Mouse (Mus musculus) activated CD4-positive, CD25-positive, alpha-beta regulatory T cell, adult 4 months (primary cell): ENCODE measurements around the gene Kbtbd7. TPM values are rescaled to one million over a fixed set of nuclear protein-coding genes. Genes with fewer than 3 reads are reported as not detected.

ENCODE experiments used
- ATAC-seq: one replicate; pipeline ENCODE4 v1.8.0; 2017
- polyA plus RNA-seq, 2 experiments: library from polyadenylated mRNA; unstranded; fragments of 100-300 nt; shearing (Covaris generic); gene quantifications; one replicate each; pipeline ENCODE4 v1.2.1; 2017

The Kbtbd7 gene
- 1 to 10 TPM in 1 of 2 experiments, under 1 TPM in 1; 0.65 to 1.9 TPM for polyA plus RNA-seq

DNA sequence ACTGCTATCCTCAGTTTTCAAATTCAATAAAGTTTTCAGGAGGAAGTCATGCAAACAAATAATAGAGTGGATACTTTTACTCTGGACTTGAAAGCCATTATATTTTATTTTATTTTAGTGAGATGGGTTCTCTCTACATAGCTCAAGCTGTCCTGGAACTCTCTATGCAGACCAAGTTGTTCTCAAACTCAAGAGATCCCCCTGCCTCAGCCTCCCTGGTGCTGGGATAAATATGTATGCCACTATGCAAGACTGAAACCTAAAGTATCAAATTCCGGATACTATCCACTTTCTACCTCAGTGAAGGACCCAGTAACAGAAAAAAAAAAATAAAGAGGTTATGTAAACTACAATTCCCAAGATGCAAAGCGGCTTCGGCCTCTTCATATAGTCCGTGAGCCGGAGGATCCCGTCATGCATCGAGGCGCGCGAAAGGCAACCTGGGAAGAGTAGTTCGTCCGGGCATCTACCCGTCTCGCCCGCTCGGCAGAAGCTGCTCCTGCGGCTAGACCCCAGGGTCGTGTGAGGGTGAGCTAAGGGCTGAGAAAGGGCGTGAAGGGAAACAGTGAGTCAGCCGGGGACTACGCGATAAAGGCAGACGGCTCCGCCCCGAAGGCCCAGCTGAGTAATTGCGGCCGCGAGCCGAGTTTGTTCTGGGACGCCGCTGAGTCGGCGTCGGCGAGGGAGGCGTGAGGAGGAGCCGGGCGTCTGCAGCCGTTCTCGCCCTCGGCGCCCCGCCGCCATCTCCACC, at the start of gene Kbtbd7:
Gene Kbtbd7 (plus strand): TSS at position 533 of the 751 bp plus-strand sequence.
- ATAC-seq: peak; percentile 99

DNA sequence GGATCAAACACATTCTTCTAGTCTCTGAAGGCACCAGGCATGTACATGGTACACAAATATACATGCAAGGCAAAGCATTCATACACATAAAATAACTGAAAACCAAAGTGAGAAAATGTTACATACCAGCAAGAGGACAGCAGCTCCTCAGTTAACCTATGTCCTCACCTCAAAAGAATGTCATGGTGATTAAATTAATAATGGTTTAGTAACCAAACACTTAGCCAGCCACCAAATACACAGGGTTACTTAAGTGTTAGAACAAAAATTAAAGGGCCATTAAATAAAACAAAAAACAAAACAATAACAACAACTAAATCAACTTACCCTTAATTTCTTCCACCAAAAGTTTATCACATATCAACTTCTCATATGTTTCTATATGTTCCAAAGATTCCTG, 49.3 kb upstream of the Kbtbd7 start:
- ATAC-seq: no peak

DNA sequence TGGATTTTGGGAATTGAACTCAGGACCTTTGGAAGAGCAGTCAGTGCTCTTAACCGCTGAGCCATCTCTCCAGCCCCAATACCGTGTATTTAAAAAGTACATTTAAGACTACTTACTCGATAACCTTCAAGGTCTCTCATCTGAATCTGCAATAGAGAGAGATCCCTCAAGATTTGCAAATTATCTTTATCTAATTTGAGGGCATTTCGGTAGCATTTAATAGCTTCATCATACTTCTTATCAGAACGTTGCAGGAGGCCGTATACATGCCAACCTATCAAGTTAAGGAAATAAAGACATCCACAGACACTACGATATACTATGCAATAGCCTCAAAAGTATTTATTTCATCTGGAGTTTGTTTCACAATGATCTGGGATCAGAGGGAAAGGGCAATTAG, 43.2 kb upstream of the Kbtbd7 start:
- no peak for ATAC-seq

DNA sequence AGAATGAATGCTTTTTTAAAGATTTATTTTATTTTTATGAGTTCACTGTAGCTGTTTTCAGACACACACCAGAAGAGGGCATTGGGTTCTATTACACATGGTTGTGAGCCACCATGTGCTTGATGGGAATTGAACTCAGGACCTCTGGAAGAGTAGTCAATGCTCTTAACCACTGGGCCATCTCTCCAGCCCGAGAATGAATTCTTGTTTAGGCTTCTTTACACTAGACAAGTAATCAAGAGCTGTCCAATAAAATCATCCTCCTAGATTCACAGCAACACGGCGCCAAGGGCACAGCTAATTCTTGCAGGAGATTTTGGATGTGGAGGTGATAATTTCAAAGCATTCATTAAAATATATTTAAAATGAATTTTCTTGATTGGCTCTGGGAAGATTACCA, 38.0 kb upstream of the Kbtbd7 start:
- ATAC-seq: no peak

DNA sequence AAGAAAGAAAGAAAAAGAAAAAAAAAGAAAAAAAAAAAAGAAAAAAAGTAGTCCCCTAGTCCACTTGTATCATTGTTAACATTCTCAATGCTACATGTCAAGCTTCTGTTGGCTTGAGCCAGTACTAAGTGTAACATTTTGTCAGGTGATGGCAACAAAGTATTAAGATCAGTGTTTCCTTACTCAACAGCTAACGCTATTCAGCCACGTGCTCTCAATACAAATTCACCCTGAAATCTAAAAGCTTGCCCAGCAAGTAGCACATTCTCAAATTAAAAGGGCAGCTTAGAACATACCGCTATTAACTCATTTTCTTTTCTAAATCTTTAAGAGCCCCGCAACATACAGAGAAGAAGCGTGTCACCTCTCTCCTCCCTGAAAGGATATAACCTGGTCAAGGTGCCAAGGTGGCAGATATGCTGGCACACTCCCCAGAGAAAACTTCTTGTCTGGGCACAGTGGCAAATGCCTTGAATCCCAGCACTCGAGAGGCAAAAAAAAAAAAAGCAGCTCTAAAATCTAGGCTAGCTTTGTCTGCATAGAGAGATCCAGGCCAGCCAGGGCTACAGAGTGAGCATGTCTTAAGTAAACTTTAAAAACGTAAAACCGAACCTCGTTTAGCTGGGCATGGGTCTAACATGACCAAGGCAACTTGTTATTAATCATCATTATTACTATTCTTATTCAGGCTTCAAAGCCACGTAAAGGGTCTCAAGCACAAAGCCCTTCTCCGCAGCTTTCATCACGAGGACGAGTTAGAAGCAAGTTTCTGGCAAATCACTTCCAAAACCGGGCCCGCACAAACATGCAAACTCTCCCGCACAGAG, 36.7 kb upstream of the Kbtbd7 start:
- no peak for ATAC-seq

DNA sequence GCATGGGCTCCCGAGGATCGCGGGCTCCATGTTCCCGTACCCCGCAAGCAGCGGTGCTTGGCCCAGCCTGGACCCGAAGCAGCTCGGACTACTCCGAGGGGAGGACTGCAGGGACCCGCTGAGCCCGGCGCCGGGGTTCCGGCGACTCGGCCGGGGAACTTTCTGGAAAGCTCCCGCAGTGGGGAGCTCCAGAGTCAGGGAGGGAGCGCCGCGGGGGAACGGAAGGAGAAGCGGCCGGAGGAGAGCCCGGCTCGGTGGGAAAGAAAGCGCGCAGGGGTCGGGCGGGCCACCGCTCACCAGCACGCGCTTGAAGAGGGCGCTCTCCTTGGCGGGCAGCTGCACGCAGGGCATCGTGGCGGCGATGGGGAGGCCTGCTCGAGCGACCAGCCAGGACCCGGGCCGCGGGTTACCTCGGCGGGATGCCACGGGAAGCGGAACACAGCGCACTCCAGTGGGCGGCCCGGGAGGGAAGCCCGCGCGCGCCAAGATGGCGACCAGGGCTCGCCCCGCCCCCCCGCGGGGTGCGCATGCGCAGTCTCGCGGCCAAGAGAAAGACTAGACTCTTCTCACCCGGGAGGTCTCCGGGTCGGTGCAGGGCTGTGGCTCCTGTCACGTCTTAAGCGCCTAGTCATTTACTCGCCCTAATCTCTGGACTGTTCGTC, 35.9 kb upstream of the Kbtbd7 start, which contains the start of gene Naa16:
Gene Naa16 (minus strand): TSS at position 514 of the 662 bp plus-strand sequence.
- ATAC-seq: peak; percentile 61

DNA sequence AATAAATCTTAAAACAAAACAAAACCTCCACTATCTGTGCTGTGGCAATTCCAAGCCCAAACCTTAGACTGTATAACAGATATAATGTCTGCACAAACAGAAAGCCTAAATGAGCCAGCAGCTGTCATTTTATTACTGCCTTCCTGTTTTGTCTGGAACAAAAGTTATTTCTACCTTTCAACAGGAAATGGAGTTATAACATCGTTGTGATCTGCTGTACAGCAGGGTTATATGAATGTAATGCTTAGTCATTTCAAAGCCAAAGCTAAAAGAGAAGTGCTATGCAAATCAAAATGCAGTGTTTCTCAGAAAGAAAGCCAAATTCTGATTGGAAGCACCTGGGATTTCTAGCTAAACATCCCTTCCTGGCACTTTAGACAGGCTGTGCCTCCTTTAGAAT, 33.0 kb upstream of the Kbtbd7 start:
- ATAC-seq: peak; percentile 46

DNA sequence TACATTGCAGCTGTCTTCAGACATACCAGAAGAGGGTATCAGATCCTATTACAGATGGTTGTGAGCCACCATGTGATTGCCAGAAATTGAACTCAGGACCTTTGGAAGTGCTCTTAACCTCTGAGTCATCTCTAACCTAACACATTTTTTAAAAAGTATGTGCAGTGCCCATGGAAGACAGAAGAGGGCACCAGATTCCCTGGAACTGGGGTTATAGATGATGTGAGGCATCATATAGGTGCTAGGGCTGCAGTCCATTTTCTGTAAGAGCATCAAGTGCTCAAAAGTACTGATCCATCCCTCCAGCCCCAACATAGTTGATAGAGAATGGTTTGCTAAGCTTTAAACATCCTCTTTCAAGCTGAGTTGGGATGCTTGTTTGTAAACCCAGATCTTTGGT, 31.7 kb upstream of the Kbtbd7 start:
- peak; percentile 50 for ATAC-seq

DNA sequence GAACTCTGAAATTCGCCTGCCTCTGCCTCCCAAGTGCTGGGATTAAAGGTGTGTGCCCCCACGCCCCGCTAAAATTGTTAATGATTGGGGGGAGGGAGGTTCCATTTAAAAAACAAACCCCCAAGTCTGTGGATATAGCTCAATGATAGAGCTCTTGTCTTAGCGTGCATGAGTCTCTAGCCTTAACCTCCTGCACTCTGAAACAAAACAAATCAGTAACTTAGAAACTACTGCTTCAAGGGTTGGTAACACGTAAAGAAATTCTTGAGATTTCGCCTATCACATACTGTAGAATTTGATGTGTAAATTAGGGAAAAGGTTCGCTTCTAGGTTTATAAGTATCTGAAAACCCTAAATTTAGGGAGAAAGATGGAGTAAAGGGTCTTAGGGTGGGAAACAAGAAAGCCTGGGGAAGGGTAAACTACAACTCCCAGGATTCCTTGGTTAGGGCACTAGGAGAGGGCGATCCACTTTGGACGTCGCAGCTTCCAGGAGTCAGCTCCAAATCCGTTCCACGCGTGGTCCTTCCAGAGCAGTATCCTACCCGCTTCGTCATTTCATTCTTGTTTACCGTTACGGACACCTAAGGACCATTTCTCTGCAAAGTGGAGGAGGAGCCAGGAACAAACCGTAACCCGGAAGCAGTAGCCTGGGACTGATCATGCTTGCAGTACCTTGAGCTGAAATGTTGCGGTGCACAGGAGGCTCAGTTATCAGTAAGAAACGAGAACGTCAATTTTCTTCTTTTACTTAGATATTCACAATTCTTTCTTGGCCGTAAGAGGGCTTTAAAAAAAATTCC, 28.8 kb upstream of the Kbtbd7 start, which contains the start of gene Mtrf1:
Gene Mtrf1 (plus strand): TSS at position 452 of the 802 bp plus-strand sequence.
- peak; percentile 75 for ATAC-seq

DNA sequence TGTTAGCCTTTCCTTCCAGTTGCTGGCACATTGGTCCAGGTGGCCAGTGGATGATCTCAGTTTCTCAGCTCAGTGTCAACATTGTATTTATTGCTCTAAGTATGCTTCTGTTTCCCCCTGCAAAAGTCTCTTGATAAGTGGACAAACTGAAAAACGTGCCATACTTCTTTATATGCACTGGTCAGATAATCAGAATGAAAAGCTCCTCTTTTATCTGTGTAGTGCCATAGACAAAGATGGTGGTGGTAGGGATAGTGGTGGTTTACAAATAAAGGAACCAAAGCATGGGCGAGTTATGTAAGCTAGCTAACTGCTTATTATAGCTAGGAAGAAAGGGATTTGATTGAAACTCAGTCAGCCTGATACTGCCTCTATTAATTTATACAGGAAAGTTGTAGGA, 18.7 kb upstream of the Kbtbd7 start:
- ATAC-seq: no peak

DNA sequence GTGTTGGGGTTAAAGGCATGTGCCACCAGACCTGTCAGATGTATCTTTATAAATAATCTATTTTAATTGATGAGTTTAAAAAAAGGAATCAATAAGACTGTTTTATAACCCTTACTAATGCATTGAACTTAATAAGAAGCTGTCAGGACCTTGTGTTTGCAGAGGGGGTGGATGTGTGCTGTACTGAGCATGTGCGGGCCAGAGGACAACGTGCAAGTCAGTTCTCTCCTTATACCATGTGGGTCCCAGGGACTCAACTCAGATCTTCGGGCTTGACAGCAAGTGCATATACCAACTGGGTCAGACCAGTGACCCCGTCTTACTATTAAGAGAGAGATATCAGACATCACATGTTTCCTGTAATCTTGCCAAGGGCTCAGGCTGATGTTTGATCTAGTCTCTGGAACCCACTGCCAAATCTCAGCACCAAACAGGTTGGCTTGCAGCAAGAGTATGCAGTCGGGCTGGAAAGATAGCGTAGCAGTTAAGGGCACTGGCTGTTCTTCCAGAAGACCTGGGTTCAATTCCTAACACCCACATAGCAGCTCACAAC, 17.0 kb upstream of the Kbtbd7 start:
- no peak for ATAC-seq

DNA sequence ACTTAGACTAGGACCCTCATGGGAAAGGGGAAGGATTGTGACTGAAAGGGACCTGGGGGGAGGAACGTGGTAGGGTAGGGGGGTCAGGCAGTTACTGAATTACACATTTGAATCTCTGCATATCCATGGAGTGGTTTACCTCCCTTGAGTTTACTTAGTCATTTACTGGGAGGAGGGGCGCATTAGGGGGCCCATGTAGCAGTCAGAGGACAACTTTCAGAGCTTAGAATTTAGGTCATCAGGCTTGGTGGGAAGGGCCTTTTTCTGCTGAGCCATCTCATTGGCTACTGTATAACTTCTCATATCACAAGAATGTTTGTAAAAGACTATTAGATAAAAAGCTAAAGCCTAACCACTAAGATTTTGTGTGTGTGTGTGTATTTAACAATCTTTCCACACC, 15.6 kb upstream of the Kbtbd7 start:
- no peak for ATAC-seq

DNA sequence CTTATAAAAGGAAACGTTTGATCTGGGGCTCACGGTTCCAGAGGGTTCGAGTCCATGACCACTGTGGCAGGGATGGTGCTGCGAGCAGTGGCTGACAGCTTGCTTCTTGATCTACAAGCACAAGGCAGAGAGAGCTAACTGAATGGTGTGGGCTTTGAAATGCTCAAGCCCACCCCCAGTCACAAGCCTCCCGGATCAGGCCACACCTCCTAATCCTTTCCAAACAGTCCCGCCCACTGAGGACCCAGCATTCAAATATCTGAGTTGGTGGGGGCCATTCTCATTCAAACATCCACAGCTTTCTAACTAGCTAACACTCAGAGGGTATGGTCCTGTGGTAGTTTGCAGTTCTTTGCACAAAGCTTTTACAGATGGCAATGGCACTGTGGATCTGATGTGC, 13.2 kb upstream of the Kbtbd7 start:
- no peak for ATAC-seq

DNA sequence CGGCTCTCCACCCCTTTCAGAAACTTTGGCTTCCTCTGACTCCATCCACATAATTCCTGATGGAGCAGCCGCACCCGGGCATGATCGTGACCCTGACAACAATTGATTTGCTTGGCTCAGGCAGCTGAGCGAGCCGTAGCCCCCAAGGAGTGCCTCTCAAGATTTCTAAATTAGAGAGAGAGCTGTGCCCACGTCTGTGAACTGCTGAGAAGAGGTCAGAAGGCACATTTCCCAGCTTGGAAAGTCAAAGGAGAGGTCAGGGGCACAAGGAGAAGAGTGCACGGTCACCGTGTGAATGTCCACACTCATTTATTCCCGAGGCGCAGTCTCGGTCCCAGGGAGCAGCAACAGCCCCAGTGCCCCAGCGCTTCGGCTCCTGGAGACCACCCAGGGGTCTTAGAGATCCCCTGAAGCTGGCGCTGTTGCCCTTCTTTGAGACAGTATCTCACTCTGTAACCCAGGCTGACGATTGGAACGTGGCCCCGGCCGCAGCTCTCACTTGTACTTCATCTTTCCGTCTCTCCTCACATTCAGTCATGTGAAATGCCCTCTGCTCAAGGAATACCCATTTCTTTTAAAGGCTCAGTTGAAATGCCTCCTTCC, 6.1 kb upstream of the Kbtbd7 start:
- ATAC-seq: no peak

DNA sequence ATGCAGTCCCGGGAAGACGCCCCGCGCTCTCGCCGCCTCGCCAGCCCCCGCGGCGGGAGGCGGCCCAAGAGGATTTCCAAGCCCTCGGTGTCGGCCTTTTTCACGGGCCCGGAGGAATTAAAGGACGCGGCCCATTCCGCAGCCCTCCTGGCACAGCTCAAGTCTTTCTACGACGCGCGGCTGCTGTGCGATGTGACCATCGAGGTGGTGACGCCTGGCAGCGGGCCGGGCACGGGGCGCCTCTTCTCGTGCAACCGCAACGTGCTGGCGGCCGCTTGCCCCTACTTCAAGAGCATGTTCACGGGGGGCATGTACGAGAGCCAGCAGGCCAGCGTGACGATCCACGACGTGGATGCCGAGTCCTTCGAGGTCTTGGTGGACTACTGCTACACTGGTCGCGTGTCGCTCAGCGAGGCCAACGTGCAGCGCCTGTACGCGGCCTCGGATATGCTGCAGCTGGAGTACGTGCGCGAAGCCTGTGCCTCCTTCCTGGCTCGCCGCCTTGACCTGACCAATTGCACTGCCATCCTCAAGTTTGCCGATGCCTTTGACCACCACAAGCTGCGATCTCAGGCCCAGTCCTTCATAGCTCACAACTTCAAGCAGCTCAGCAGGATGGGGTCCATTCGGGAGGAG, 537 bp downstream of the Kbtbd7 start:
- peak; percentile 4 for ATAC-seq

DNA sequence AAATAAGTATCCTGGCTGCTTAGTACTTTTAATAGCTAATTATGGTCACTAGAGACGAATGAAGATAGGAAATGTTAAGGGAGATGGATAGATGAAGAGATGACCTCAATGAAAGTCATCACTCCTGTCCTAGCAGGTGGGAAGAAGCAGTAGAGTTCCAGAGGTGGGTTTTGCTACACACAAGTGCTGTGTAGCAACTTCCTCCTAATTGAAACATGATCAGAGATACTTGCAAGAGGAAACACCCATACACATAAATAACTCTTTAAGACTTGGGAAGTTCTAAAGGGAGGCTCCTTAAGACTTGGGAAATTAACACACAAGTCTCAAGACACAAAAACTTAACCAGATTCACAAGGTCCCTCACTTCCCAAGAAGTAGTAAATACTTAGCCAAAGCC, 7.8 kb downstream of the Kbtbd7 start:
- ATAC-seq: no peak

DNA sequence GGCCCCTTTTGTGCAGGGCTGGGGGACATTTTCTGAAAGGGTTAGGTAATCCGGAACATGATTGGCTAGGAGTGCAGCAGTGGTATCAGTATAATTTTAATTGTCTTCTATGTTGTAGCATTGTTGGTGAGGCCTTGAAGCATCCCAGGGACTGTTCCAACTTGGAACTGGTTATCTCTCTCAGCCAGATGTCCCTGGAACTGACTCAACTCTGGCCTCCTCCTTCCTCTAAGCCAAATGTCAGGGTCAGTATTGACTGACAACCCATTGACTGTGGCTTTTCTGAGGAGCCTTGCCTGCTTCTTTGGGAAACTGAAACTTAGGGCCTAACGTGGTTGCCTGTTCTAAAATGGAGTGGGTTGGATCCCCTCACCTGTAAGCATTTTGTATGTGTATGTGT, 14.3 kb downstream of the Kbtbd7 start:
- no peak for ATAC-seq

DNA sequence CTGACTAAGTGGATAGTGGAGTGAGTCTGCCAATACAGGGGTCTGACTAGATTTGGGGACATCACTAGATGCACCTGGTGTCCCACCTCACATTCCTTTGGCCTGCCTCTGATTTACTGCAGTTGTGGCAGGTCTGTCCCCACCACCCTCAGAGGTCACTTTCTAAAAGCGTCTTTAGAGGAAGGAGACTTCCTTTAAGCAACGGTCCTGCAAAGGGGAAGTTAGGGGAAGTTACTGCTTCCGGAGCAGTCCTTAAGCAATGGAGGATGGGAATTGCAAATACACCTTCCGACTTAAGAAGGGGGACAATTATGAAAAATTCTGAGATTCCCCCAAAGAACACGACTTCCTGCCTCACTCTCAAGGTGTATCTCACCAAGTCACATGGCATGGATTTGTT, 15.1 kb downstream of the Kbtbd7 start:
- ATAC-seq: no peak

DNA sequence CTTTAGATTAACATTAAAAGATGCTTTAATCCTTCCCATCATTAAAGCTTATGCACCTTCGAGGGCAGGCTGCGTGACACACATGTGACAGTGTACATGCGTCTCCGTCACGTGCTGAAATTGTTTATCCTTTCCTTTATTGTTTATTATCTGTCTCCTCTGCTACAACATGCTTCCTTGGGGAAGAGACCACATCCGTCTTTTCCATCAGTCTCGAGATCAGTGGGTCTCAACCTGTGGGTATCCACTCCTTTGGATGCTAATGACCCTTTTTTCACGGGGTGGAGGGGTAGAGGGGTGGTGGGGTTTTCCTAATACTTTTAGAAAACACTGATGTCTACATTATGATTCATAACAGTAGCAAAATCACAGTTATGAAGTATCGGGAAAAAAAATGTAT, 18.3 kb downstream of the Kbtbd7 start:
- no peak for ATAC-seq

DNA sequence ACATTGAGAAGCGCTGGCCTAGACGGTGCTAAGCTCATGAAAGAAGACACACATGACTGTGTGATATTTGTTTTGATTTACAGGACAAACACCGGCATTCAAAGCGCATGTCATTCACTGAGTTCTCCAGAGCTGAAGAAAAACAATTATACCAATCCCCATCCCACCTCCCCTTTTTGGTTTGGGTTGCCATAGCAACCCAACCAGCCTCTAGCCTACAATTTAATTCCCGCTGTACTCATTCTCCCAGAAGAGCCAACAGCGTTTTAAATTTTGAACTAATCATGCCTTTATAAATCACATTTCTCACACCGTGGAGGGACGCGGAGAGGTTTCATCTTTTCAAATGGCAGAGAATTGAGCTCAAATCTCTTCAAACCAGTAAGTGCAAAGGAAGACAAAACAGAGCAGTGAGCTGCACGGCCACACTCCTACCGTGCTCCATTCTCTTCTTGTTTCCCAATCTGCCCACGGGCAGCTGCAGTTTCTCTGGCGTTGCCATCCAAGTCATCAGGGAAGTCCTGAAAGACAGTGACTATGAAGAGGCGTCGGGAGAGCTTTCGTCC, 18.8 kb downstream of the Kbtbd7 start:
- ATAC-seq: no peak
